Mouse (Mus musculus) brain, embryonic 14.5 days (tissue): ENCODE measurements around the gene Lef1.

Source experiments
- CTCF ChIP-seq: fragments of 200-500 bp; IDR thresholded peaks from 2 replicates; pipeline ENCODE4 v1.5.1; 2012; ENCODE audit warnings: inconsistent platforms, mild to moderate bottlenecking, moderate library complexity, borderline replicate concordance; ENCODE audit not compliant: insufficient read depth, insufficient read length; ENCODE audit errors: extremely low read depth
- POLR2A ChIP-seq: fragments of 200-500 bp; IDR thresholded peaks from 2 replicates; pipeline ENCODE4 v1.6.1; 2012; ENCODE audit warnings: mild to moderate bottlenecking, inconsistent platforms, borderline replicate concordance; ENCODE audit not compliant: poor library complexity, insufficient read depth, insufficient read length, severe bottlenecking; ENCODE audit errors: extremely low read depth

DNA sequence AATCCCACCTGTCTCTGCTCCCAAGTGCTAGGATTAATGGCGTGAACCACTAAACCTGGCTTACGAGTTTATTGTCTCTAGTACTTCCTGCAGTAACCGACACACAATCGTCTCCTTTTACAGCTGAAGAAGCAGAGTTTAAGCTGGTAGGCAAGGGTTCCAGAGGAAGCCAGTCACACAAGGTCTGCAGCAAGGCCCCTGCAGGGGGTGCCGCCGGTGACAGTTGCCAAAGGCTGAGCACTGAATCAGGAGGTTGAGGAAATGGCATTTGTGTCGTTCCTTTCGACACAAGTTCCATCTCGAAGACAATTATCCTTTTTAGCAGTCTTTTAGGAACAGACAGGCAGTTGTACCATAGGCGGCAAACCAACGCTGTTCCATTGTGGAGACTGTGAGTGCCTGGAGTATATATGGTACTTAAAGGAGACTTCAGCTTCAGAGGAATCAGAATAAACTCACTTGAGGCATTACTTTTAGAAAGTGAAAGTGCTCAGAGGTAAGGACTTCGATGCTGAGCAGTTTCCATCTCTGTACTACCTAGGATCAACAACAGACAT lies 49.0 kb downstream of the Lef1 start:
- TF ChIP-seq CTCF = no peak
- no peak for TF ChIP-seq POLR2A
